Comparison of ENCODE assay signal across 26 mouse cellular contexts in the genomic region with DNA sequence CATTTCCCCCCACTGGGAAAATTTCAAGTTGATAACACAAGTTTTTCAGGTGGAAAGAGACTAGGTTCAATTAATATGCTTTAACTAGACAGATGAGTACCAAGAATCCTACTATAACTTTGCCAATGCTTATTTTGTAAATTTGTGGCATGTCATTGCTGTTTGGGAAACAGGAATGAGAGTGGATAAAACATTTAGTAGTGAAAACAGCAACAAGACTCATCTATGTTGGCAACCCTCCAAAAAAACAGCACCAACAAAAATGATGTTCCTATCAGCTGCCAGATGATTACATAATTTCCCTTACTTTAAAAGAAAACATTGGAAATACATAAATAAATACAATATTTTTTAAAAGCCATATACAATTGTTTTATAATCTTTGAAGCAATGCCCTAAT.
DNase-seq lines count a peak whose midpoint lies in the region; ATAC-seq and TF ChIP-seq lines count a peak whose summit lies in the region.
"Had no signal": no experiment of that assay in that cellular context is flagged by ENCODE, and none has a peak within 500 bp of the region (broad histone marks: within the 10 kb centered on the region; RNA-seq: fewer than 3 reads in every experiment).

No protein-coding gene starts in this region.

- H3K9me3 ChIP-seq in forebrain, embryonic 14.5 days (replicated peaks; ENCODE audit: control insufficient read depth, low read length): no peaks in the 10 kb centered on the region
- H3K9me3 ChIP-seq in forebrain, embryonic 12.5 days: no peaks in the 10 kb centered on the region
- no peaks in the 10 kb centered on the region for H3K9me3 ChIP-seq in kidney, postnatal 0 days (replicated peaks; ENCODE audit: low read length)
- H3K9me3 ChIP-seq: heart, embryonic 10.5 days; limb, embryonic 15.5 days; midbrain, embryonic 10.5 days; neural tube, embryonic 13.5 days had no signal

- peak; percentile 20 for DNase-seq in forebrain, embryonic 14.5 days (ENCODE audit: low spot score)
- DNase-seq in kidney, postnatal 0 days (ENCODE audit: low spot score): peak; percentile 25
- DNase-seq in kidney, postnatal 4 days: no peak
- peak; percentile 14 for DNase-seq in 3T3-L1 (ENCODE audit: low read depth, low spot score)
- DNase-seq in brain, adult 2 months (ENCODE audit: low read depth, low spot score): peak; percentile 8
- no peak for DNase-seq in cerebellum, adult 8-10 months
- DNase-seq: adrenal gland, postnatal 10 days; cerebellum, adult 2 months; cerebellum, postnatal 36 days; gastrocnemius, postnatal 25 days; heart, postnatal 4 days; layer of hippocampus, adult 9-11 months; left cerebral cortex, postnatal 4 days; thymus, postnatal 36 days had no signal

- H3K9ac ChIP-seq in forebrain, embryonic 14.5 days (ENCODE audit: low read length): no peak overlapping the region
- no peak overlapping the region for H3K9ac ChIP-seq in forebrain, embryonic 12.5 days
- no peak overlapping the region for H3K9ac ChIP-seq in kidney, postnatal 0 days (ENCODE audit: low read depth, low read length)
- H3K9ac ChIP-seq: hindbrain, embryonic 14.5 days; limb, embryonic 15.5 days; neural tube, embryonic 13.5 days had no signal

- H3K4me3 ChIP-seq in forebrain, embryonic 14.5 days (ENCODE audit: low read depth, low read length): no peak overlapping the region
- H3K4me3 ChIP-seq in forebrain, embryonic 12.5 days (replicated peaks): no peak overlapping the region
- no peak overlapping the region for H3K4me3 ChIP-seq in kidney, postnatal 0 days (replicated peaks; ENCODE audit: low read depth, low read length)
- H3K4me3 ChIP-seq: heart, embryonic 10.5 days; left cerebral cortex, adult 2 months; limb, embryonic 15.5 days; midbrain, embryonic 10.5 days; myocyte; neural tube, embryonic 13.5 days had no signal

- H3K4me1 ChIP-seq in forebrain, embryonic 14.5 days (ENCODE audit: control insufficient read depth, insufficient read depth, low read length): no peaks in the 10 kb centered on the region
- no peaks in the 10 kb centered on the region for H3K4me1 ChIP-seq in forebrain, embryonic 12.5 days
- no peaks in the 10 kb centered on the region for H3K4me1 ChIP-seq in kidney, postnatal 0 days (replicated peaks; ENCODE audit: insufficient read depth, low read length)
- H3K4me1 ChIP-seq: heart, embryonic 10.5 days; limb, embryonic 15.5 days; midbrain, embryonic 10.5 days; neural tube, embryonic 13.5 days had no signal

- no peaks in the 10 kb centered on the region for H3K27me3 ChIP-seq in forebrain, embryonic 14.5 days (replicated peaks; ENCODE audit: control insufficient read depth, insufficient read depth, low read length)
- no peaks in the 10 kb centered on the region for H3K27me3 ChIP-seq in forebrain, embryonic 12.5 days
- H3K27me3 ChIP-seq in kidney, postnatal 0 days (ENCODE audit: insufficient read depth, low read length): no peaks in the 10 kb centered on the region
- H3K27me3 ChIP-seq: limb, embryonic 15.5 days; neural tube, embryonic 13.5 days had no signal

- no peak overlapping the region for H3K27ac ChIP-seq in forebrain, embryonic 14.5 days (ENCODE audit: low read depth, low read length)
- no peak overlapping the region for H3K27ac ChIP-seq in forebrain, embryonic 12.5 days
- H3K27ac ChIP-seq in kidney, postnatal 0 days: no peak overlapping the region
- H3K27ac ChIP-seq: heart, embryonic 10.5 days; hindbrain, embryonic 14.5 days; left cerebral cortex, adult 2 months; limb, embryonic 15.5 days; midbrain, embryonic 10.5 days; neural tube, embryonic 13.5 days had no signal

- no peak for ATAC-seq in forebrain, embryonic 14.5 days
- no peak for ATAC-seq in forebrain, embryonic 12.5 days (ENCODE audit: low FRiP score)
- no peak for ATAC-seq in kidney, postnatal 0 days (replicated peaks; ENCODE audit: low FRiP score, low read depth)
- ATAC-seq: CD4-positive, CD25-positive, alpha-beta regulatory T cell, adult 4 months; forebrain, embryonic 16.5 days; inflammation-experienced regulatory T-cells, adult 6 months; midbrain, embryonic 16.5 days had no signal

- TF ChIP-seq CTCF in kidney, postnatal 0 days (IDR thresholded peaks at IDR 0.05; ENCODE audit: low read depth): no peak

- no peaks in the 10 kb centered on the region for H3K36me3 ChIP-seq in forebrain, embryonic 14.5 days (ENCODE audit: control insufficient read depth, insufficient read depth, low read length)
- H3K36me3 ChIP-seq in forebrain, embryonic 12.5 days (replicated peaks): no peaks in the 10 kb centered on the region
- H3K36me3 ChIP-seq in kidney, postnatal 0 days (ENCODE audit: insufficient read depth, low read length): no peaks in the 10 kb centered on the region
- H3K36me3 ChIP-seq: heart, embryonic 10.5 days; limb, embryonic 15.5 days; midbrain, embryonic 10.5 days; neural tube, embryonic 13.5 days had no signal

- H3K4me2 ChIP-seq in forebrain, embryonic 14.5 days (ENCODE audit: low read length): no peak overlapping the region
- no peak overlapping the region for H3K4me2 ChIP-seq in forebrain, embryonic 12.5 days
- H3K4me2 ChIP-seq in kidney, postnatal 0 days (ENCODE audit: low read length): no peak overlapping the region
- H3K4me2 ChIP-seq: hindbrain, embryonic 14.5 days; limb, embryonic 15.5 days; neural tube, embryonic 13.5 days had no signal

Comparison
In these comparisons a context has a peak if more than half of its experiments do, and no peak if none do; other contexts are left out.
1. DNase-seq: peak in forebrain, embryonic 14.5 days (single experiment), kidney, postnatal 0 days (single experiment), 3T3-L1 (single experiment) and brain, adult 2 months (single experiment); none in kidney, postnatal 4 days (0 of 2) and cerebellum, adult 8-10 months (single experiment).